8 mouse cellular contexts compared by ENCODE assay signal in genomic region chr7:134224421-134224740, GRCm38 (mm10). TPM values are rescaled to one million over a fixed set of nuclear protein-coding genes. Genes with fewer than 3 reads are reported as not detected.
DNase-seq lines count a peak whose midpoint lies in the region; ATAC-seq and TF ChIP-seq lines count a peak whose summit lies in the region.

No protein-coding gene starts in this region.

- H3K4me3 ChIP-seq in thymus, adult 2 months (ENCODE audit: control insufficient read depth, insufficient read depth, low read length): peak overlapping the region; percentile 50
- H3K4me3 ChIP-seq in intestine, embryonic 15.5 days (replicated peaks): peak overlapping the region; percentile 61
- peak overlapping the region; percentile 37 for H3K4me3 ChIP-seq in myocyte

- H3K36me3 ChIP-seq in thymus, adult 2 months (ENCODE audit: control insufficient read depth, insufficient read depth, low read length): no peaks in the 10 kb centered on the region
- no peaks in the 10 kb centered on the region for H3K36me3 ChIP-seq in intestine, embryonic 15.5 days
- H3K36me3 ChIP-seq in myocyte (ENCODE audit: control insufficient read depth, insufficient read depth): no peaks in the 10 kb centered on the region

- H3K4me1 ChIP-seq in thymus, adult 2 months (replicated peaks; ENCODE audit: control insufficient read depth, insufficient read depth, low read length): 0 out of 2 replicates have a peak, but pooled peaks cover 4% of the 10 kb centered on the region
- peaks cover 10% of the 10 kb centered on the region; the same call in 1 of the 2 replicates for H3K4me1 ChIP-seq in intestine, embryonic 15.5 days (replicated peaks)

- H3K9me3 ChIP-seq in intestine, embryonic 15.5 days: no peaks in the 10 kb centered on the region

- H3ac ChIP-seq in myocyte (ENCODE audit: control insufficient read depth, insufficient read length): peak overlapping the region; percentile 55

- H3K4me2 ChIP-seq in intestine, embryonic 15.5 days (replicated peaks): peak overlapping the region; percentile 98
- H3K4me2 ChIP-seq in myocyte (ENCODE audit: low read depth): peak overlapping the region; percentile 99

- H3K27ac ChIP-seq in thymus, adult 2 months (ENCODE audit: control insufficient read depth, insufficient read depth, low read length): peak overlapping the region; percentile 44; the same call in 1 of the 2 replicates
- peak overlapping the region; percentile 79 for H3K27ac ChIP-seq in intestine, embryonic 15.5 days

- 3% methylated on average over 14 of the region's 14 CpGs for WGBS in thymus, adult 2 months
- WGBS in intestine, embryonic 15.5 days: under 1% methylated on average over 14 of the region's 14 CpGs

- peaks cover 3% of the 10 kb centered on the region for H3K79me2 ChIP-seq in myocyte (ENCODE audit: control insufficient read depth, insufficient read depth)

- peak overlapping the region; percentile 59 for H3K9ac ChIP-seq in intestine, embryonic 15.5 days

- 0 out of 2 replicates have a peak, but pooled peaks have one; percentile 23 for ATAC-seq in intestine, embryonic 15.5 days

- peak; percentile 57 to 59 for DNase-seq in cerebellum, postnatal 10 days
- no peak for DNase-seq in cerebellum, adult 11-12 months
- peak; percentile 19 for DNase-seq in thymus, adult 2 months
- no peak for DNase-seq in thymus, postnatal 4 days
- DNase-seq in spleen, postnatal 4 days (ENCODE audit: low spot score in 2 of 2): no peak
- no peak for DNase-seq in urinary bladder, postnatal 25 days (ENCODE audit: low spot score)

- H3K27me3 ChIP-seq in thymus, adult 2 months (ENCODE audit: control insufficient read depth, insufficient read depth, low read length): no peaks in the 10 kb centered on the region
- peaks cover 16% of the 10 kb centered on the region for H3K27me3 ChIP-seq in intestine, embryonic 15.5 days (replicated peaks)
- no peaks in the 10 kb centered on the region for H3K27me3 ChIP-seq in myocyte (ENCODE audit: control insufficient read depth, insufficient read depth, insufficient read length)

- no peak for TF ChIP-seq CTCF in thymus, adult 2 months (IDR thresholded peaks at IDR 0.05; ENCODE audit: borderline replicate concordance, control insufficient read depth, extremely low read depth, insufficient read depth, low read length, poor library complexity)

- TF ChIP-seq POLR2A in thymus, adult 2 months (IDR thresholded peaks at IDR 0.05; ENCODE audit: control insufficient read depth, extremely low read depth, insufficient read depth, low read length, poor library complexity): no peak
- TF ChIP-seq POLR2A in myocyte (IDR thresholded peaks at IDR 0.05; ENCODE audit: insufficient read length, low read depth): no peak

TF ChIP-seq in myocyte, 11 proteins besides CTCF, POLR2A, EP300 and RAD21:
- TF ChIP-seq MYOD1 (IDR thresholded peaks at IDR 0.05; ENCODE audit: control insufficient read depth in 1 of 3, insufficient read length in 2 of 3, low read depth in 2 of 3) (peak in 1 of 3 experiments; percentile 0), E2F4 (IDR thresholded peaks at IDR 0.05; ENCODE audit: insufficient read depth) (no peak)

RNA-seq across cellular contexts. Expression of gene Adam12, which starts 7.6 kb away (rescaled TPM):
- polyA plus RNA-seq in thymus, adult 2 months (2012; rRNA removed): 28.4 and 29.0 TPM in 2 replicates
- 6.3 and 6.4 TPM in 2 replicates for polyA plus RNA-seq in intestine, embryonic 15.5 days (2015; fragmentation: Nextera tagmentation; extraction: Ambion mirVana)
- 7.2 TPM for polyA plus RNA-seq in myocyte (2012; fragmentation: generic; extraction: Trizol)

Comparison
In these comparisons a context has a peak if more than half of its experiments do, and no peak if none do; other contexts are left out.
1. DNase-seq: peak in cerebellum, postnatal 10 days (2 of 2) and thymus, adult 2 months (single experiment); none in cerebellum, adult 11-12 months (single experiment), thymus, postnatal 4 days (single experiment), spleen, postnatal 4 days (0 of 2) and urinary bladder, postnatal 25 days (single experiment).
2. Peak in every context shown above with its lines, with median percentiles within 50 percentile points of each other: H3K4me3 ChIP-seq.